In genomic region chr1:134096264-134096934, GRCm38 (mm10) we compare ENCODE assay signal across 8 mouse cellular contexts. TPM values are rescaled to one million over a fixed set of nuclear protein-coding genes. Genes with fewer than 3 reads are reported as not detected.
DNase-seq lines count a peak whose midpoint lies in the region; ATAC-seq lines count a peak whose summit lies in the region.

No protein-coding gene starts in this region.

- no peak overlapping the region for H3K4me3 ChIP-seq in intestine, embryonic 16.5 days (ENCODE audit: low read length)

- H3K9me3 ChIP-seq in intestine, embryonic 16.5 days (ENCODE audit: control insufficient read depth, low read length) = no peaks in the 10 kb centered on the region

- ATAC-seq in intestine, embryonic 16.5 days = 0 out of 2 replicates have a peak, but pooled peaks have one; percentile 9
- ATAC-seq in megakaryocyte-erythroid progenitor cell, adult 5-6 weeks (replicated peaks; ENCODE audit: low FRiP score, low TSS enrichment, poor library complexity, severe bottlenecking) = peak; percentile 31; the same call in 1 of the 2 replicates

- WGBS in intestine, embryonic 16.5 days = 36% methylated on average over 14 of the region's 14 CpGs

- peak overlapping the region; percentile 98 for H3K27ac ChIP-seq in intestine, embryonic 16.5 days (ENCODE audit: low read length)

- H3K4me2 ChIP-seq in intestine, embryonic 16.5 days (ENCODE audit: low read depth, low read length) = no peak overlapping the region

- no peaks in the 10 kb centered on the region for H3K27me3 ChIP-seq in intestine, embryonic 16.5 days (replicated peaks; ENCODE audit: control insufficient read depth, insufficient read depth, low read length)

- no peaks in the 10 kb centered on the region for H3K36me3 ChIP-seq in intestine, embryonic 16.5 days (ENCODE audit: control insufficient read depth, insufficient read depth, low read length)

- H3K4me1 ChIP-seq in intestine, embryonic 16.5 days (ENCODE audit: control insufficient read depth, insufficient read depth, low read length) = peaks cover 63% of the 10 kb centered on the region

- 0 out of 2 replicates have a peak overlapping the region, but pooled peaks have one; percentile 23 for H3K9ac ChIP-seq in intestine, embryonic 16.5 days (ENCODE audit: low read depth, low read length)

- DNase-seq in cerebellum, adult 9-10 months = peak; percentile 48
- DNase-seq in cerebellum, adult 18-20 months = no peak
- DNase-seq in urinary bladder, postnatal 14 days (ENCODE audit: low spot score) = peak; percentile 58
- DNase-seq in urinary bladder, adult 18-20 months (ENCODE audit: low spot score in 2 of 2) = no peak
- no peak for DNase-seq in left cerebral cortex, adult 11 months (ENCODE audit: low spot score)
- DNase-seq in layer of hippocampus, adult 9-10 months (ENCODE audit: low spot score) = no peak

RNA-seq across cellular contexts. Expression of gene Chit1, which starts 14.6 kb away (rescaled TPM):
- polyA plus RNA-seq in intestine, embryonic 16.5 days (2015; fragmentation: Nextera tagmentation; extraction: Ambion mirVana) = not detected in 2 replicates
- not detected in 2 replicates for total RNA-seq in megakaryocyte-erythroid progenitor cell, adult 5-6 weeks (2014; fragmentation: Nextera tagmentation)
- not detected in 2 replicates for total RNA-seq in megakaryocyte-erythroid progenitor cell, adult 5-6 weeks (2017)

RNA-seq across cellular contexts. Expression of gene Btg2, which starts 17.5 kb away (rescaled TPM):
- polyA plus RNA-seq in intestine, embryonic 16.5 days (2015; fragmentation: Nextera tagmentation; extraction: Ambion mirVana) = 42.9 and 43.2 TPM in 2 replicates
- total RNA-seq in megakaryocyte-erythroid progenitor cell, adult 5-6 weeks (2014; fragmentation: Nextera tagmentation) = 2.0 and 3.9 TPM in 2 replicates
- total RNA-seq in megakaryocyte-erythroid progenitor cell, adult 5-6 weeks (2017) = 58.5 and 61.6 TPM in 2 replicates

RNA-seq across cellular contexts. Expression of gene Fmod, which starts 59.3 kb away (rescaled TPM):
- 8.7 and 8.8 TPM in 2 replicates for polyA plus RNA-seq in intestine, embryonic 16.5 days (2015; fragmentation: Nextera tagmentation; extraction: Ambion mirVana)
- total RNA-seq in megakaryocyte-erythroid progenitor cell, adult 5-6 weeks (2014; fragmentation: Nextera tagmentation) = not detected in 2 replicates
- not detected in 2 replicates for total RNA-seq in megakaryocyte-erythroid progenitor cell, adult 5-6 weeks (2017)

Comparison
In these comparisons a context has a peak if more than half of its experiments do, and no peak if none do; other contexts are left out.
1. DNase-seq: peak in cerebellum, adult 9-10 months (single experiment) and urinary bladder, postnatal 14 days (single experiment); none in cerebellum, adult 18-20 months (0 of 2), urinary bladder, adult 18-20 months (0 of 2), left cerebral cortex, adult 11 months (single experiment) and layer of hippocampus, adult 9-10 months (single experiment).